Mouse (Mus musculus): Measurements from ENCODE around the gene Calml3. TPM values are rescaled to one million over a fixed set of nuclear protein-coding genes. Genes with fewer than 3 reads are reported as not detected.

Calml3 gene
- total RNA-seq, 4 experiments from 2014 or later = not detected

DNA sequence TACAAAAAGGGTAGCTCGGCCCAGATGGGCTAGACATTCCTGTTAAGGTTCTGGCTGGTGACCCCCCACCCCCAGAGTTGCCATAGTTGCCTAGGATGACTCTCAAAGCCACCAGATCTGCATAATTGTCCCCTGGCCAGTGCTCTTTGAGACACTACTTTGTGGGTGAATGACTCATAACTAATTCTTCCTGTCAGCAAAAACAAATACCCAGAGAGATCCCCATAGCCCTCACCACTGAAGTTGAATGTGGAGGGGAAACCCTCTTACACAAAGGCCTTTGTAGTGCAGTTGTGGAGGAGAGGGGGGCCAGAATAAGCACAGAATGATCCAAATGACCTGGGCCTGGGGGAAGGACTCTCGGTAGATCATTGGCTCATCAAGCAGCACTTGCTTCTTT, 21.6 kb downstream of the Calml3 start:
- DNase-seq (ENCODE audit: low spot score in 2 of 2) = no peak

DNA sequence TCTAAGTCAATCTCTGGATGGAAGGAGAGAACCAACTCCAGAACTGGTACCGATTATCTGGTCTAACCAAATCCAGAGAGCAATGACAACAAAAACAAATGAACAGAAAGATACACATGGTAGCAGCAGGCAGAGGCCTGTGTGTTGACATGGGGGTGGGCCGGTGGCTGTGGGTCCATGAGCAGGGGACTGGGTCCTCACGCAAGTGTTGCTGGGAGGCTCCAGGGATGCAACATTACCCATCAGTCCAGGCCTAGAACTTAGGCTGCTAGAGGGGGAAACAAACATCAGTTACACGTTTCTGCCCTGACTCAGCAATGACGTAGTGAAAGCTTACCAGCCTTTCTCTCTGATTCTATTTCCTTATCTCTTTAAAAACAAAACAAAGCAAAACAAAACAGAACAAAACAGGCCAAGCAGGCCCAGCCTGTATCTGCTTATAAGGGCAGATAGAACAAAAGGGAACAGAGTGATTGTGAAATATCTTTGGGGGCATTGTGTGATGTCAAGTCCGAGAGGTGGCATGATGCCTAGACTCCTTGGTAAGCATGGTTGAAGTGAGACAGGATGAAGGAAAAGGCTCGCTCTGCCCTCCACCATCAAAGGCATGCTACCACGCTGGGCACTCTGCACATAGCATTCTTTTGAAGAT, 24.4 kb downstream of the Calml3 start:
- DNase-seq (ENCODE audit: low spot score in 2 of 2) = no peak

DNA sequence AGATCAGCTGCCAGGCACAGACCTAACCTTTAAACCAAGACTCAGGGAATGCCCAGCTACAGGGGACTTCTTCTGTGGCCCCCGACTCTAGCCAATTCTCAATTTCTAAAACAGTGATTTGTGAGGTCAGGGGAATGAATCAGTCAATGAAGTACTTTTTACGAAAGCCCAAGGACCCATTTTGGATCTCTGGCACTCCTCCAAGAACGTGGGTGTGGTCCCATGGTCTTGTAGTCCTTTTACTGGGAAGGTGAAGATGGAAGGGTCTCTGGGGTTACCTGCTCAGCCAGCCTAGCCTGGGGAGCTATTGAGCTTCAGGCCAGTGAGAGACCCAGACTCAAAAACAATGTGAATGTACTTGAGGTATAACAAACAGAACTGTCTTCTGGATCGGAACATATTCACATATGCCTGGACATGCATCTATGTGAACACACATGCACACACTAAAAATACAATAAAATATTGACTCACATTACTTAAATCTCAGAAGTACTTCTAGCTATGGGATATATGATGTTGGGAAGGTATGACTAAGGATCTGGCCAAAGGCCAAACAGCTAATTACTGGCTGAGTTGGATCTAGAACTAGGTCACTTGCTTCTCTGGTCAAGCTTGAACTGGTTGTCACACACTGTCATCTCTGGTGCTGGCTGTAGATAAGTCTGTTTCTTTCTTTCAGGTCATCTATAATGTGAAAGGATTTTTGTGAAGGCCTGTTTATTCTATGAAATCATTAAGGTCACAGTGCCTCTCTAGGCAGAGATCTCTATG, 25.3 kb downstream of the Calml3 start:
- no peak for DNase-seq (ENCODE audit: low spot score in 2 of 2)

DNA sequence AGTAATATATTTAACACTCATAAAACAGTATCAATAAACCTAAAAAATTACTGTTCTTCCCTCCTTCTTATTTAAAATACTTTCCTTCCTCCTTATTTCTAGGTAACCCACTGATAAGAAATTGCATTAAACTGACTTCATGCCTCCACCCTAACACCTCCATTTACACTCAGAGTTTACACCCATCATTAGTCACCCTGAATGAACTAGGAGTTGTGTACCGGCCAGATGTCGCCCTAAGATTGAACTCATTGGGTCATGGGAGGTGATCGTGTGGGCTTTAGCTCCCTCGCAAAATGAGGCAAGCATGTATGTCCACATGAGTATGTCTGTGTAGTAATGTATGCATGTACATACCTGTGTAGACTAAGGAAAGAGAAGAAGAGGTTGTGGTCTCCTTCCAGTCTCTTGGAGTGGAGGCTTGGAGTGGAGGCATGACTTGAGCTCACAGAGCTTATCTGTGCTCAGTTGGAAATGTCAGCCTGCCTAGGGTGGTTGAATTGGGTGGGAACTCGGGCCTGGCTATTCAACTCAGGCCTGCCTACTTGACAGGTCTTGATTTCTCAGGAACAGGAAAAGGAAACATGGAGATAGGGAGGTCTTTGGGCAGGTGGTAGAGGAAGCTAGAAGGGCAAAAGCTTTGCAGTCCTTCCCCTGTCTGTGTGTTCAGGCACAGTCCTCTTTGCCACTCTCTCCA, 26.8 kb downstream of the Calml3 start:
- no peak for DNase-seq (ENCODE audit: low spot score in 2 of 2)

DNA sequence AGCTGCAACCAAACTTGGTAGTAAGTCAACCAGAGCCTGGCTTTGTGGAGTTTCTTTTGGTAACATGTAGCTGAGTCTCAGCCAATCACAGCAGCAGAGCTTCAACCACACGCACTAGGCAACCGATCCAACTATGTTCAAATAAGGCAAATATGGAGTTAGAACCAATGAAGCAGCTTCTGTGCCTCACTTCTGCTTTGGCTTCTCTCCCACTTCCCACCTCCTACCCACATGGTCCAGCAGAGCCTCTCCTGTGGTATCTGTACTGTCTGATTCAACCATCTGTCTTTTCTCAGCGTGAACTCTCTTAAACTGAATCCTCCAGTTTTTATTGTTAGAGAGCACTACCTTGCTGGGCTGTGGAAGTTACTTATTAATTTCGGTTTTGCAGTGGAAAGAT, 27.7 kb downstream of the Calml3 start:
- DNase-seq (ENCODE audit: low spot score in 2 of 2) = no peak

DNA sequence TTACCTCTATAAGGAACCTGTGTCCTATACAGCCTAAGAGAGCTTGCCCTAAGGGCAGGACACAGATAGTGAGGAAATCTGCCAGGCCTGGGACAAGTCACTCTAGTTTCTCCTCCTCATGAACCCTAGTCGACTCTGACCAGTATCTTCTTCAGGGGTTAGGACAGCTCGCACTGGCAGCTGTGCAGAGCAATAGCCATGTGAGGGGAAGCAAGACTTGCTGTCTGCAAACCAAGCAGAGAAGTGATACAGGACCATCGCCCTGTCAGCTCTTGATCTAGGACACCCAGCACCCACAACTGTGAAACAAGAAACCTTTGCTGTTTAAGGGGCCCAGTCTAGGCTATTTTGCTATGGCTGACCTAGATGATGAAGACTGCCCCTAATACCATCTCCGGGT, 29.1 kb downstream of the Calml3 start:
- DNase-seq (ENCODE audit: low spot score in 2 of 2) = peak in 1 of 2 experiments; percentile 10

DNA sequence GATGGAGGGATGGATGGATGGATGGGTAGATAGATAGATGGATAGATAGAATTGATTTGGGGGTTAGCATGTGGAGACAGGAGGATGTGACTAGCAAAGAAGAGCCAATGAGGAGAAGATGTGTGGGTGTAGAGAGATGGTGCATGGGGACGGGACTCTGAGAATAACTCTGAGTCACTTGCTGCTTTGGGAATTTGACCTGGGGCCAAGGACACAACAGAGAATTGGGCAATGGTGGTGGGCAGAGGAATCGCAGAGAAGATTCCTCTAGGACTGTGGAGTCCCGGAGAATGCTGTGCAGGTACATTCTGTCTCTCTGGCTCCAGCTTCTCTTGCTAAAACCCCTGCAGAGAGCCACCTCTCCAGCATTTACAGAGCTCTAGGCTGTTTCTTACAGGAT, 29.8 kb downstream of the Calml3 start:
- DNase-seq (ENCODE audit: low spot score in 2 of 2) = no peak

DNA sequence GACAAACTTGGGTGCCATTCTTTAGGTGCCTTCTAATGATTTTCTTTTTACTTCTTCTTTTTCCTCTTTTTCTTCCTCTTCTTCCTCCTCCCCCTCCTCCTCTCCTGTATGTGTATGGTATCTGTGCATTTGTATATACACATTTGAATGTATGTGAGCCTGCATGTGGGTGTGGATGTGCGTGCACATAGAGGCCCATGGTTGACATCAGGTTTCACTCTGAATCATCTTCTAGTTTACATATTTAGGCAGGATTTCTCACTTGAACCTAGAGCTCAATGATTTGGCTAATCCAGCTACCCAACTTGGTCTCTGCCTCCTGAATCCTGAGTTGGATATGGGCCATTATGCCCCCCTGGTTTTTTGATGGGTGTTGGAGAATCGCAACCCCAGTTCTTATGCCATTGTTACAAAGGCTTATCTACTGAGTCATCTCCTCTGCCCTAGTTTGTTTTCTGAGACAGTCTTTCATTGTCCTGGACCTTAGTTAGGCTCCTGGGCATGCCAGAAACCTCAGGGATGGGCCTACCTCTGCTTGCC, 30.9 kb downstream of the Calml3 start:
- DNase-seq (ENCODE audit: low spot score in 2 of 2) = no peak

DNA sequence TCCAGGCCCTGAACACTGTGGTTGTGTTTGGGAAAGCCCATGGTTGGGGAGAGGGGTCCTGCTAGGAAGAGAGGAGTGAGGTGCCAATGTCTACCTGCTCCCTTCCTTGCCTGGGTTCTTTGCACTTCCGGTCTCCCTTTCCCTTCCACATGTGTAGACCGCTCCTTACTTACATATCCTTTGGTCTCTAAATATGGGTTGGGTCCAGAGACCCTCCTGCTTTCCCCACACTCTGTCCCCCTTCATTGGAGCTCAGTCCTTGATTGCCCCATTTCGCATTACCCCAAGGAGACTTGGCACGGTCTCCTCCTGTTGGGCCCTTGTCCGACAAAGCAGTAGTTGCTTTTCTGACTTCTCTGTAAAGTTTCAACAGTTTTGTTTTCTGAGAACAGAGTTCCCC, 32.9 kb downstream of the Calml3 start:
- no peak for DNase-seq (ENCODE audit: low spot score in 2 of 2)

DNA sequence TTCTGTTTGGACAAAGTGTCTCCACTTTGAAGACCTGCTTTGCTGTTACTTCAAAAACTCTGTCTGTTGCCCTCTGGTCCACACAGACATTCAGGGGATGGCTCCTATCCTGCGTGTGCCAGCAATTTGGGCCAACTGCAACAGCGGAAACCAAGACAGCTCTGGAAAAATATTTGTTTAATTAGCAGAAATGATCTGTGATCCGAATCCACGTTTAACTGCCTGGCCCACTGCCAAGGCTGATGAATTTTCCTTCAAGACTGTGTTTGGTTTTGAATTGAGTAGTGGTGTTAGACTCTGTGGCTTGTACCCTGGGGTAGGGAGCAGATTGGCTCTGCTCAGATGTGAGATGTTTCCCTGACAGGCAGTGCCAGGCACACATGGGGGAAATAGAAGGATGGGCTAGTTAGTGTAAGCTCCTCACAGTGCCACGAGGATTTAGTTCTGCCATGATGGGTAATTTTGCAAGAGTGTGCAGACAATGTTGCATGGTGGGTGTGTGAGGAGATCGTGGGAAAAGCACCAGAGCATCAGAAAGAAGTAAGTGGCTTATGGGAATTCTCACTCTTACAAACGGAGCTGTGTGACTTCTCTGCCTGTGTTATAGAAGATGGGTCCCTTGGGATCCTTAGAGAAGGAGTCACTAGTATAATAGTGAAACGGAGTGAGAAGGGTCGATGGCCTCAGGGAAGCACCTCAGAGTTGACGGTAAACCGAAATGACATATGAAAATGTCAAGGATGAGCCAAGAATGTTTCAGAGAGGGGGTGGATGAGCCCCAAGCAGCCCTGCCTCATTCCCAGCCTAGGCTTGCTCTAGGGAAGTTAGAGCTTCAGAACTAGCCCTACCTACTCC, 33.7 kb downstream of the Calml3 start:
- no peak for DNase-seq (ENCODE audit: low spot score in 2 of 2)

DNA sequence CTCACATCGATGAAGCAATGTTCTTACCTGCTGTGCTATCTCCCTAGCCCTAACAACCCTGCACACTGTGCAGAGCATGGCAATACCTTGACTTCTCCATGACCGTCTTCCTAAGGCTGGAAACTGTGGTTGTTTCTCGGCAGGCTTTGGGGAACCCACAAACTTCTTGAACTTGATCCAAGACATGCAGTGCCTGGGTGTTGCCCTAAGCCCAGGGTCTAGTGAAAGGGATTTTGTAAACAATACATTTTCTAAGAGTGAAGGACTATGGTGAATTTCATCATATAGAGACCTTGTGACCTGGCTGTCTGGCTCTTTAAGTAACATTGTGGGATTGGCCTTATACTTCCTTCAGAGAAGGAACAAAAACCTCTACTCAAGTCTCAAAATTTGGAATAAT, 34.6 kb downstream of the Calml3 start:
- no peak for DNase-seq (ENCODE audit: low spot score in 2 of 2)

DNA sequence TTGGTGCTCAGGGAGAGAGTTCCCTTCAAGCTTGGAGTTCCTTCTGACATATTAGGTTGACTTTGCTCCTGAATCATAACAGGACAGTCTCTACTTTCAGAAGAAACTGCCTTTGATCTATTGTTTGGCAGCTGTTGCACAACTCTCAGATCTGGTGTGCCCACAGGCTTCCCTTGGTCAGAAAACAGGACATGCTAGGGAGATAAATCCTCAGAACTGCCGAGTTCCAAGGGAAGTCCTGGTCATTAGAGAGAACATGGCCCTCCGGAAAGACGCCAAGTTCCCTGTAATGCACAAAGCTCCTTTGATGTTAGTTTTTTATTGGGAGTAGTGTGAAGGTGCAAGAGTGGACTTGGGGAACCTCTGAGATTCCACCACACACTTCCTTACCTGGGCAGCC, 35.5 kb downstream of the Calml3 start:
- DNase-seq (ENCODE audit: low spot score in 2 of 2) = no peak

DNA sequence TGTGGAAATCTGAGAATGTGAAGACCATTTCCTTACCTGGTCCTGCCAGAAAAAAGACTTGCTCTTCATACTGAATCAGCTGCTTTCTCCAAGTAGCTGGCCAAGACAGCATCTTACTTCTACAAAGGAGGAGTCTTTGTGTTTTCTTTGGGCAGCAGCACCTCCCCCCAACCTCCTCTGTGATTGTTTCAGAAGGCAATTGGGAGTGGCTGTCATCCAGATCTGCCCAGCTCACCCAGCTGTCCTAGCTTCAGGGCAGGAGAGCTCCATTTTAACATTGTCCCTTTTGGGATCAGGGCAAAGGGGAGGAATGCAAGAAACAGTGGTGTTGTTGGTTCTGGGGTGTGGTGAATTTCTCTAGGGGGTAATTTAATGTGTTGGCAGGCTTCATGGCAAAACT, 37.0 kb downstream of the Calml3 start:
- DNase-seq (ENCODE audit: low spot score in 2 of 2) = no peak

DNA sequence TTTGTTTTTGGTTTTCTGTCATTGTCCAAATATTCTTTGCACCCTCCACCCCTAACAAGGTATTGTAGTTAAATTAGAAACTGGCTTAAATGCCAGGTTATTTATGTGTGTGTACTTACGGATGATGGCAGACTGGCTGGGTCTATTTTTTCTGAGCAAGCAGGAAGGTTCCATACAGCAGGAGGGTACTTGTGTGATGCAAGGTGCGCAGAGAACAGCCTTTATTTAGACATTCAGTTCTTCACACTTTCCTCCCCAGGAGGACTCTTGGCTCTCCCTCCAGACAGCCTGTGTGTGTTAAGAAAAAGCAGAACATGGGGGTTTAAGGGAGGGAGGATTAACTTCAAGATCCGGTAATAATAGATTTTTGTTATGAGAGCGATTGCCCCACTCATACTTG, 38.3 kb downstream of the Calml3 start:
- DNase-seq (ENCODE audit: low spot score in 2 of 2) = no peak

DNA sequence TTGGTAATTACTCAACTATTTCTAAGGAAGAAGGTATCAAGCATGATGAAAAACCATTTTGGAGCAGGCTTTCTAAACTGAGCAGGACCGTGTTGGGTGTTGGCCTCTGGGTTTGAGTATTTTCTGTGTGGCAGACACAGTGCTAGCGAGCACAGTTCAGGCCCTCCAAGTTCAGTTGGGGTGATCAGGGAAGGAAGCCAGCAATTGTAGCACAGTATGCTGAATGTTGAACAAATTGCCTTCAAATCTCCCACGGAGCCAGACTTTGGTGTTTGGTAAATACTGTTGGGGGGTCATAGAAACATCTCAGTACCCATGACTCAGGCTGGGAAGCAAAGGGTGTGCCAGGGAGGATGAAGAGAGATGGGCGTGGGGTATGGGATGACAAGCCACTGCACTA, 43.0 kb downstream of the Calml3 start:
- DNase-seq (ENCODE audit: low spot score in 2 of 2) = no peak

DNA sequence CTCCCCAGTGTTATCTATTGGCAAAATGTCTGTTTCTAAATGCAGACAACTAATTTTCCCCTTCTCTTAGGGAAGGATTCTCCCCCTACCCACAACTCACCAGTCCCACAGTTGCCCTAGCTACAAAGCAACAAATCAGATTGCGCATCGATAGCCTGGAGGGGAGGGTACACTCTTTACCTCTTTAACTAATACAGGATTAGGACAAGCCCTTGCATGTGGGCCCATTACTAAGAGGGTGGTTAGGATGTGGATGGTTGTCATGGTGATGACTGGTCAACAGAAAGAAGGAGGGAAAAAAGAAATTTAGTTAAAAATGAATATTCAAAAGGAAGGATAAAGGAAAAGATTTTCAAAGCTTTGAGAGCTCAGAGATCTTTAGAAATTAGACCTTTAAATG, 45.8 kb downstream of the Calml3 start:
- no peak for DNase-seq (ENCODE audit: low spot score in 2 of 2)

DNA sequence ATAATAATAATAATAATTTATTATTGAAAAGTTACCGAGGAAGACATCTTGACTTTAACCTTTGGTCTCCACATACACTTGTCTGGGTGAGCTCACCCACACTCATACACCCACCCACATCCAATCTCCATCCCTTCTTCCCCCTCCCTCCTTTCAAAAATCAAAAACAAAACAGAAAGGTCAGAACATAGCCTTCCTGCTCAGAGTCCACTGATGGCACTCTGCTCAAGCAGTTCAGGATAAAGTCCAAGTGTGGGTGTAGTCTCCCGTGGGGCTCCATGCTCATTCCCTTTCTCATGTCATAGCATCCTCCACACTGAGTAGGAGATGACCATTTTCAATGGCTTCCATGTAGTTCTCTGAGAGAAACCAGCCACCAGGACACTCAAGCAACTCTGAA, 50.8 kb downstream of the Calml3 start:
- DNase-seq (ENCODE audit: low spot score in 2 of 2) = no peak
